Mouse (Mus musculus) G1E (cell line): ENCODE results near the gene Cd38.

Source experiments
- CTCF ChIP-seq: IDR thresholded peaks from 2 replicates; pipeline ENCODE4 v1.5.1; 2012; ENCODE audit warnings: low read depth, low read length, inconsistent platforms, mixed read lengths
- GATA1 ChIP-seq: IDR thresholded peaks from 2 replicates; pipeline ENCODE4 v1.6.1; 2012; ENCODE audit warnings: borderline replicate concordance, low read length, inconsistent platforms, mixed read lengths
- GATA2 ChIP-seq: IDR thresholded peaks from 2 replicates; pipeline ENCODE4 v1.6.1; 2012; ENCODE audit warnings: low read depth, low read length, inconsistent platforms, borderline replicate concordance
- POLR2AphosphoS5 ChIP-seq: IDR thresholded peaks from 2 replicates; pipeline ENCODE4 v1.6.1; 2012; ENCODE audit warnings: low read depth, low read length, inconsistent platforms; ENCODE audit not compliant: insufficient replicate concordance
- TAL1 ChIP-seq: conservative IDR thresholded peaks from 2 replicates; pipeline ENCODE4 v1.6.1; 2012; ENCODE audit warnings: low read depth, low read length, inconsistent platforms, mixed read lengths

- TF ChIP-seq CTCF (no peak), GATA1 (no peak), TAL1 (no peak), POLR2AphosphoS5 (no peak), GATA2 (no peak)
Measured at GRCm38 (mm10) chr5:43822824-43823223, 45.5 kb upstream of the Cd38 start.
